Mouse (Mus musculus) C2C12 (cell line): ENCODE data around the gene Gm11634. TPM values are rescaled to one million over a fixed set of nuclear protein-coding genes. Genes with fewer than 3 reads are reported as not detected.
A peak's percentile ranks its signal among the peaks of the same experiment; 100 is the strongest.
"Not testable (repeated sequence)": the region's sequence is repeated elsewhere in the genome, so short reads cannot be mapped to it uniquely, and the experiment has no call there.

ENCODE experiments used
- H3K27me3 ChIP-seq: one replicate; pipeline ENCODE4 v1.6.1; 2011; ENCODE audit not compliant: control insufficient read depth, insufficient read depth, insufficient read length
- H3K36me3 ChIP-seq: one replicate; pipeline ENCODE4 v1.6.1; 2011; ENCODE audit not compliant: control insufficient read depth, insufficient read depth
- H3K4me3 ChIP-seq: one replicate; pipeline ENCODE4 v1.5.1; 2011; ENCODE audit warnings: mild to moderate bottlenecking, control low read depth; ENCODE audit not compliant: poor library complexity, insufficient read depth, severe bottlenecking
- H3K79me2 ChIP-seq: one replicate; pipeline ENCODE4 v1.6.1; 2011; ENCODE audit not compliant: control insufficient read depth, insufficient read depth
- H3K79me3 ChIP-seq: one replicate; pipeline ENCODE4 v1.6.1; 2011; ENCODE audit warnings: low read depth, control low read depth
- H3ac ChIP-seq: one replicate; pipeline ENCODE3; 2011; ENCODE audit warnings: low read depth; ENCODE audit not compliant: control insufficient read depth, insufficient read length
- CEBPB ChIP-seq: IDR thresholded peaks from one replicate; pipeline ENCODE4 v1.6.1; 2011; ENCODE audit warnings: low read depth, mild to moderate bottlenecking, control low read depth, moderate library complexity
- CTCF ChIP-seq: IDR thresholded peaks from one replicate; pipeline ENCODE4 v1.5.1; 2011; ENCODE audit not compliant: control insufficient read depth, insufficient read depth, insufficient read length
- FOSL1 ChIP-seq: IDR thresholded peaks from one replicate; pipeline ENCODE4 v1.8.0; 2011; ENCODE audit warnings: mild to moderate bottlenecking, low read length; ENCODE audit not compliant: poor library complexity, insufficient read depth, severe bottlenecking
- MAX ChIP-seq: IDR thresholded peaks from one replicate; pipeline ENCODE4 v1.6.1; 2011; ENCODE audit warnings: mild to moderate bottlenecking, control low read depth
- MYOD1 ChIP-seq: IDR thresholded peaks from one replicate; pipeline ENCODE4 v1.6.1; 2011; ENCODE audit warnings: low read depth; ENCODE audit not compliant: control insufficient read depth, insufficient read length
- MYOG ChIP-seq: IDR thresholded peaks from one replicate; pipeline ENCODE4 v1.6.1; 2011; ENCODE audit not compliant: control insufficient read depth, insufficient read length; ENCODE audit errors: extremely low read depth
- USF1 ChIP-seq: IDR thresholded peaks from one replicate; pipeline ENCODE4 v1.6.1; 2011; ENCODE audit warnings: low read depth, mild to moderate bottlenecking, control low read depth, moderate library complexity
- polyA plus RNA-seq: library from polyadenylated mRNA; unstranded; fragments of >200 nt; fragmentation: generic; extraction: Trizol; gene quantifications from one replicate; pipeline ENCODE4 v1.2.1, GENCODE M21; 2012; ENCODE audit warnings: missing spikeins

Gene Gm11634
- polyA plus RNA-seq, 1 experiment = not detected

- H3K27me3 ChIP-seq, H3K36me3 ChIP-seq, H3K79me3 ChIP-seq, H3K79me2 ChIP-seq, H3K4me3 ChIP-seq, H3ac ChIP-seq: not testable (repeated sequence)
- peak; percentile 36 for TF ChIP-seq MAX
Observed at GRCm38 (mm10) chr11:101640857-101641709, 42.0 kb upstream of the Gm11634 start.

DNA sequence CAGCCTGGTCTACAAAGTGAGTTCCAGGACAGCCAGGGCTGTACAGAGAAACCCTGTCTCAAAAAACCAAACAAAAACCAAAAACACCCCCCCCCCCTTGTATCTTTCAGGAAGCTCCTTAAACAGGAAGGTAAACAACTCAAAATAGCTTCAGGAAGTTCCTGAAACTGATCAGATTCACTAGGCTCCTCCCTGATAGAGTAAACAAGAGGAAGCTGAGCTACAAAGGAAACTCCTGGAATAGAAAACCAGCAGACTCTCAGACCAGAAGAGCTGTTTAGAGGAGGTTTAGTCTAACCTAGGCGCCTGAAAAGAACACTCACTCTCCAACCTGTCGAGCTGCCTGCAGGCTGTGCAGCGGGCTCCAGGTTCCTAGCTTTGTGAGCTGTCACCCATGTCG is 40.7 kb upstream of the Gm11634 start:
- TF ChIP-seq CEBPB = no peak
- no peak for TF ChIP-seq FOSL1
- TF ChIP-seq MYOD1 = no peak
- no peak for TF ChIP-seq MYOG
- TF ChIP-seq MAX = no peak
- no peak for TF ChIP-seq USF1
- no peak for TF ChIP-seq CTCF
- Histone ChIP-seq H3K36me3 (no peaks in the 10 kb centered on the region), H3ac (no peak overlapping the region), H3K79me3 (no peaks in the 10 kb centered on the region), H3K27me3 (no peaks in the 10 kb centered on the region), H3K79me2 (no peaks in the 10 kb centered on the region), H3K4me3 (no peak overlapping the region)

DNA sequence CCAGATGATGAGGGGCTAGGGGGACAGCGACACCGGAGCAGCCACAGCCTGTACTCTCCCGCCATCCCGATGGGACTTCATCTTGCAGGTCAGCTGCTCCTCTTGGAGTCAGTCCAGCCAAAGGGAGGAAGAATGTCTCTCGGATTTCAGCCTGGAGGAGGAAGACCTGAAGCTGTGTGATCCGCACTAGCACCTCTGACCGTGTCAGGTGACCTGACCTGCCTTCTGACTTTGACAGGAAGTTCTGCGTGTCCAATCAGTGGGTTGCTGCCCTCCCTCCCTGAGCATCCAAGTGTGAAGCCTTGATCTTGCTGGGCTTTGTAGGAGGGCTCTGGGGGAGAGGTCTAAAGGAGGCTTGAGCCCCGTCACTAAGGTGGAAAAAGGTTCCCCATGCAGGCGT is 36.6 kb upstream of the Gm11634 start:
- no peaks in the 10 kb centered on the region for H3K79me2 ChIP-seq
- no peak overlapping the region for H3ac ChIP-seq
- no peaks in the 10 kb centered on the region for H3K79me3 ChIP-seq
- TF ChIP-seq MYOD1 (no peak), FOSL1 (no peak), USF1 (no peak), CTCF (no peak), CEBPB (no peak), MYOG (no peak), MAX (no peak)
- no peak overlapping the region for H3K4me3 ChIP-seq
- no peaks in the 10 kb centered on the region for H3K27me3 ChIP-seq
- H3K36me3 ChIP-seq = no peaks in the 10 kb centered on the region

DNA sequence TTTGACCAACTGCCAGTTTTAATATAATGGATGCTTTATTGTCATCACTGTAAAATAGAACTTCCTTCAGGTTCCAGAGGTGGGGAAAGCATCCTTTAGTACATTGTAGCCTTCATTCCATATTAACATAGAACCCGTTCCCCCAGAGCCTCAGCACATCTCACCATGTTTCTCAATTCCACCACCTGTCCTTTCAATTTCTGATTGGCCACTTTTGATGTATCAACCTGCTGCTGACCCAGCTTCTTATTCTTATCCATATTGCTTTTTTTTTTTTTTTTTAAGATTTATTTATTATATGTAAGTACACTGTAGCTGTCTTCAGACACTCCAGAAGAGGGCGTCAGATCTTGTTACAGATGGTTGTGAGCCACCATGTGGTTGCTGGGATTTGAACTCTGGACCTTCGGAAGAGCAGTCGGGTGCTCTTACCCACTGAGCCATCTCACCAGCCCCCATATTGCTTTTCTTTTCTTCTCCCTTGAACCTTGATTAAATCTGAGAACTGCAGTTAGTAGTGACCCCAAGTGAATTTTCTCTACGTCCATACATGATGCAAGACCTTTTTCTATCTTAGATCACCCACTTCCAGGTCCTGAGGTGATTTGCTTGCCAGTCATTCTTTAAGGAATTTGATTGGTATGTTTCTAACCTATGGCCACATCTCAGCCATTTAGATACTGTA is 29.8 kb upstream of the Gm11634 start:
- not testable (repeated sequence) for H3K27me3 ChIP-seq, H3K36me3 ChIP-seq, H3K79me2 ChIP-seq, H3ac ChIP-seq, H3K79me3 ChIP-seq, H3K4me3 ChIP-seq

DNA sequence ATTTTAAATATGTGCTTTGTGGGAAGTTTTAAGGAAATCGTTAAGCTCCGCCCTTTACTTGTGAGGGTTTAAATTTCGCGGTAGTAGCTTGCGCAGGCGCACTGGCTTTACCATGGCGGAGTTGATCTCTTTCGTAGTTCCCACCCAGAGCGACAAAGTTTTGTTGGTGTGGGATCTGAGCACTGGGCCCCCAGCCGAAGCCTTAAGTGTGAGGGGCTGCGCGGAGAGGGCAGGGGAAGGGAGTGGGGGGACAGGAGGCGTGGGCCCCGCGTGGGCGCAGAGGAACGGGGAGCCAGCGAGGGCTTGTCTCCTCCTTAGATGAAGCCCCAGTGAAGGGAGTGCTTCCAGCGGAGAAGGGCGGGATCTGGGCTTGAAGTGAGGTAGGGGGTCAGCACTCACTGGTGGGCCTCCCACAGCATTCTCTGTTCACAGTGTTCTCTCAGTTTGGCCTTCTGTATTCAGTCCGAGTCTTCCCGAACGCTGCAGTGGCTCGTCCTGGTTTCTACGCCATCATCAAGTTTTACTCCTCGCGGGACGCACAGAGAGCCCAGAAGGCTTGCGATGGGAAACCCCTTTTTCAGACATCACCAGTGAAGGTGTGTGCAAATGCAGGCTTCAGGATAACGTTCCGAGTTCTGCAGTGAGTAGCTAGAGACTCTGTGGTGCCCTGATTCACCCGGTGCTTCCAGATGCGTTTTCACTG is 29.0 kb upstream of the Gm11634 start:
- H3K79me2 ChIP-seq = no peaks in the 10 kb centered on the region
- H3K27me3 ChIP-seq = no peaks in the 10 kb centered on the region
- H3K36me3 ChIP-seq = no peaks in the 10 kb centered on the region
- peak overlapping the region; percentile 63 for H3ac ChIP-seq
- no peak for TF ChIP-seq MAX
- no peak for TF ChIP-seq FOSL1
- no peak for TF ChIP-seq CTCF
- H3K4me3 ChIP-seq = peak overlapping the region; percentile 19
- no peaks in the 10 kb centered on the region for H3K79me3 ChIP-seq

- Histone ChIP-seq H3K4me3 (peak within 1 kb of the TSS; percentile 25), H3K79me3 (no peaks in the 10 kb centered on the region), H3K27me3 (no peaks in the 10 kb centered on the region), H3ac (peak within 1 kb of the TSS; percentile 63), H3K79me2 (no peaks in the 10 kb centered on the region), H3K36me3 (no peaks in the 10 kb centered on the region)
- TF ChIP-seq CEBPB (no peak), CTCF (no peak)
Observed at GRCm38 (mm10) chr11:101626995-101627856, 28.2 kb upstream of the Gm11634 start, which contains the start of gene Rdm1. Gene Rdm1, plus strand, starts transcription at chr11:101627195.
